Mouse (Mus musculus) retina, adult 2 months (tissue): ENCODE results near the gene Serpinb9f.
"Not testable (repeated sequence)": the region's sequence is repeated elsewhere in the genome, so short reads cannot be mapped to it uniquely, and the experiment has no call there.

Source experiments
- DNase-seq: peaks from one replicate; pipeline ENCODE4 v3.0.0-alpha.2; 2012; ENCODE audit warnings: low read depth, low spot score

Serpinb9f gene

GRCm38 (mm10) chr13:33323777-33324176, at the start of gene Serpinb9f:
Gene Serpinb9f (plus strand): TSS chr13:33324077.
- not testable (repeated sequence) for DNase-seq

- DNase-seq, result not testable (repeated sequence)
Measured at GRCm38 (mm10) chr13:33308631-33309030, 15.2 kb upstream of the Serpinb9f start.

GRCm38 (mm10) chr13:33356666-33357065, 32.8 kb downstream of the Serpinb9f start:
- DNase-seq, result not testable (repeated sequence)
